Mouse (Mus musculus) testis, adult 2 months (tissue): ENCODE data around the gene Prcp. TPM values are rescaled to one million over a fixed set of nuclear protein-coding genes. Genes with fewer than 3 reads are reported as not detected.

ENCODE experiments used
- H3K27ac ChIP-seq: fragments of 200-500 bp; 2 replicates; pipeline ENCODE4 v1.5.1; 2012; ENCODE audit warnings: low read depth, low read length; ENCODE audit not compliant: control insufficient read depth, insufficient read depth
- H3K27me3 ChIP-seq: fragments of 200-500 bp; 2 replicates; pipeline ENCODE4 v1.6.1; 2012; ENCODE audit warnings: mild to moderate bottlenecking, low read length, moderate library complexity; ENCODE audit not compliant: control insufficient read depth, insufficient read depth
- H3K36me3 ChIP-seq: fragments of 200-500 bp; 2 replicates; pipeline ENCODE4 v1.6.1; 2012; ENCODE audit warnings: mild to moderate bottlenecking, low read length; ENCODE audit not compliant: control insufficient read depth, insufficient read depth
- H3K4me1 ChIP-seq: fragments of 200-500 bp; 2 replicates; pipeline ENCODE4 v1.6.1; 2012; ENCODE audit warnings: low read length; ENCODE audit not compliant: control insufficient read depth, insufficient read depth
- H3K4me3 ChIP-seq: fragments of 200-500 bp; 2 replicates; pipeline ENCODE4 v1.5.1; 2012; ENCODE audit warnings: low read depth, mild to moderate bottlenecking, low read length, moderate library complexity, mixed read lengths; ENCODE audit not compliant: control insufficient read depth
- CTCF ChIP-seq: fragments of 200-500 bp; IDR thresholded peaks from 2 replicates; pipeline ENCODE4 v1.5.1; 2012; ENCODE audit warnings: low read depth, mild to moderate bottlenecking, inconsistent platforms, low read length, moderate library complexity; ENCODE audit not compliant: control insufficient read depth, insufficient read depth, insufficient replicate concordance
- POLR2A ChIP-seq: fragments of 200-500 bp; IDR thresholded peaks from 2 replicates; pipeline ENCODE4 v1.6.1; 2012; ENCODE audit warnings: low read depth, mild to moderate bottlenecking, inconsistent platforms, low read length, moderate library complexity; ENCODE audit not compliant: control insufficient read depth
- polyA plus RNA-seq: library from polyadenylated mRNA; depleted of rRNA; stranded (reverse); fragments of >200 nt; gene quantifications from 2 replicates; pipeline ENCODE4 v1.2.3, GENCODE M21; 2012

The Prcp gene
- polyA plus RNA-seq, 1 experiment = 28.5 TPM

- no peaks in the 10 kb centered on the region for H3K4me1 ChIP-seq
- peak overlapping the region; percentile 83 for H3K27ac ChIP-seq
- TF ChIP-seq CTCF = no peak
- H3K4me3 ChIP-seq = no peak overlapping the region
- no peaks in the 10 kb centered on the region for H3K36me3 ChIP-seq
- H3K27me3 ChIP-seq = no peaks in the 10 kb centered on the region
Observed at GRCm38 (mm10) chr7:92848246-92848645, 26.0 kb upstream of the Prcp start.

- Histone ChIP-seq H3K36me3 (peaks cover 3% of the 10 kb centered on the region; the same call in 1 of the 2 replicates), H3K4me1 (no peaks in the 10 kb centered on the region), H3K27ac (no peak overlapping the region), H3K27me3 (no peaks in the 10 kb centered on the region), H3K4me3 (no peak overlapping the region)
- TF ChIP-seq CTCF (no peak), POLR2A (no peak)
Observed at GRCm38 (mm10) chr7:92866526-92866925, 7.7 kb upstream of the Prcp start.

DNA sequence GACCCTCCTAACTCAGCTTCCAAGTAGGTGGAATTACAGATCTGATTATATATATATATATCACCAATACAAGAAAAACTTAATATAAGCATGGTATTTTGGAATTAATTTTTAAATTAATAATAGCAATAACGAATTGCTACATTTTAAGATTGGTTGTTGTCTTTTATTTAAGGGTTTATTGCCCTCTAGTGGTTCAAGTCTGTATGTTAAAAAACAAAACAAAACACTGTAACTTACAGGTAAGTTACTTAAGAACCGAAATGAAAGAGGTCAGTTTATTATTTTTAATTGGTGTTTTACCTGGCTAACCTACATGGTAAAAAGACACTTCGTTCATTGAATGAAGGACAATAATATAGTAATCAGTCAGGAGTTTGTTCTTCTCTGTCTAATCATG, 4.1 kb upstream of the Prcp start:
- H3K27me3 ChIP-seq = no peaks in the 10 kb centered on the region
- 0 out of 2 replicates have a peak, but pooled peaks cover 2% of the 10 kb centered on the region for H3K36me3 ChIP-seq
- peaks cover 2% of the 10 kb centered on the region for H3K4me1 ChIP-seq
- H3K4me3 ChIP-seq = no peak overlapping the region
- H3K27ac ChIP-seq = no peak overlapping the region
- TF ChIP-seq CTCF (no peak), POLR2A (no peak)

- H3K36me3 ChIP-seq = 0 out of 2 replicates have a peak, but pooled peaks cover 2% of the 10 kb centered on the region
- TF ChIP-seq CTCF (no peak), POLR2A (no peak)
- H3K4me1 ChIP-seq = peaks cover 5% of the 10 kb centered on the region
- no peaks in the 10 kb centered on the region for H3K27me3 ChIP-seq
- H3K4me3 ChIP-seq = no peak overlapping the region
- H3K27ac ChIP-seq = no peak overlapping the region
Observed at GRCm38 (mm10) chr7:92871596-92871995, 2.7 kb upstream of the Prcp start.

DNA sequence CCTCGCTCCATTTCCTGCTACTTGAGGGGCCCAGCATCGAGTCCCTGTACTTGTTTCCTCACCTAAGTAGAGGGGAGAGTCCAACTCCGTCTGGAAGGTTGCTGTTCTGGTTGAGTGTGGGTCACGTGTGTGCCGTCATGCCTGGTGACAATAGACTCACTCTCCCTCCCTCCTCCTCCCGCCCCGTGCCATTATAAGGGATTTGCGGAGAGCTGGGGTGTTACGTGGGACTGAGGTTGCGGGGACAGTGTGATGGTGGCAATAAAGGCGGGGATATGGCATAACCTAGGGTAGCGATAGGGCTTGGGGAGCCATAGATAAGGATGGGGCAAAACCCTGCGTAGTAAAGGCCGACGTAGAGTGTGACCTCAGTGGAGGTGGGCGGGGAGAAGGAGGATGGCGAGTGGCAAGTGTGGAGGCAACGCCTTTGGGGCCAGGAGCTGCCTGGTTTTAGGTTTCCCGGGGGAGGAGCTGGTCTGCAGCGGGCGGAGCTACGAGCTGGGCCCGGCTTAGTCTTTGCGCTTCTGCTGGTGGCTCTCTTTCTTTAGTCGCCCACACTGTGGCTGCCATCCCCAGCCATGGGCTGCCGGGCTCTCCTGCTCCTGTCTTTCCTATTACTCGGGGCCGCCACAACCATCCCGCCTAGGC, 615 bp downstream of the Prcp start:
- Histone ChIP-seq H3K36me3 (no peaks in the 10 kb centered on the region), H3K4me1 (peaks cover 6% of the 10 kb centered on the region), H3K4me3 (peak overlapping the region; percentile 98), H3K27me3 (no peaks in the 10 kb centered on the region), H3K27ac (peak overlapping the region; percentile 97)
- TF ChIP-seq CTCF (no peak), POLR2A (peak; percentile 62; the same call in 1 of the 2 replicates)

DNA sequence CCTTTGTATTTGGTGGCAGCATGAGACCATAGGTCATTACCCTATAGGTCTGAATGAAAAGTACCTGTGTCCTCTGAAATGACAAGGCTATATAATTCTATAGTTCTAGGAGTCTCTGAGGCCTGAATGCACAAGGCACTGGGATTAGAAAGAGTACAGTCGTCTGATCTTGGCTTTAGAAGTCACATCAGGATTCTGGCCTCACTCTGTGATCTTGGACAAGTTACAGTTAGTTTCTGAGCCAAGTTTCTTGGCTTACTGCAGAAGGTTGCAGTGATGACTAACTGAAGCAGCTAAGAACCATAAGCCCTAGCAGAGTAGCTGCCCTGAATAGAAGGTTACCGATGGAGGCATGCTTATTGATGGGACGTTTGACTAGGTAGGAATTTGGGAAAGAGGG, 1.8 kb downstream of the Prcp start:
- Histone ChIP-seq H3K27ac (no peak overlapping the region), H3K4me1 (peaks cover 6% of the 10 kb centered on the region), H3K27me3 (no peaks in the 10 kb centered on the region), H3K36me3 (no peaks in the 10 kb centered on the region), H3K4me3 (peak overlapping the region; percentile 98; the same call in 1 of the 2 replicates)
- TF ChIP-seq CTCF (no peak), POLR2A (no peak)

GRCm38 (mm10) chr7:92876538-92876937, 2.3 kb downstream of the Prcp start:
- H3K4me1 ChIP-seq = peaks cover 6% of the 10 kb centered on the region
- no peaks in the 10 kb centered on the region for H3K36me3 ChIP-seq
- no peak overlapping the region for H3K27ac ChIP-seq
- no peaks in the 10 kb centered on the region for H3K27me3 ChIP-seq
- TF ChIP-seq CTCF = no peak
- no peak for TF ChIP-seq POLR2A
- H3K4me3 ChIP-seq = peak overlapping the region; percentile 48; the same call in 1 of the 2 replicates
